Mouse (Mus musculus) frontal cortex, adult (tissue): ENCODE results near the gene Hbp1.

ENCODE experiments used
- ATAC-seq: cut with Nextera tagmentation; 2 replicates; pipeline ENCODE4 v1.9.2; 2017; ENCODE audit warnings: mild to moderate bottlenecking, moderate library complexity, mixed read lengths; ENCODE audit not compliant: low TSS enrichment

Gene Hbp1

GRCm38 (mm10) chr12:31950659-31951031 is 310 bp upstream of the Hbp1 start:
- no peak for ATAC-seq

GRCm38 (mm10) chr12:31949193-31949741 is 1.1 kb downstream of the Hbp1 start:
- ATAC-seq, result peak; percentile 62

- no peak for ATAC-seq
These were observed 2.0 kb downstream of the Hbp1 start for GRCm38 (mm10) chr12:31948101-31949000.

GRCm38 (mm10) chr12:31947476-31947875 is 2.9 kb downstream of the Hbp1 start:
- no peak for ATAC-seq

- ATAC-seq, result no peak
These were observed 5.9 kb downstream of the Hbp1 start for GRCm38 (mm10) chr12:31944405-31944804.

DNA sequence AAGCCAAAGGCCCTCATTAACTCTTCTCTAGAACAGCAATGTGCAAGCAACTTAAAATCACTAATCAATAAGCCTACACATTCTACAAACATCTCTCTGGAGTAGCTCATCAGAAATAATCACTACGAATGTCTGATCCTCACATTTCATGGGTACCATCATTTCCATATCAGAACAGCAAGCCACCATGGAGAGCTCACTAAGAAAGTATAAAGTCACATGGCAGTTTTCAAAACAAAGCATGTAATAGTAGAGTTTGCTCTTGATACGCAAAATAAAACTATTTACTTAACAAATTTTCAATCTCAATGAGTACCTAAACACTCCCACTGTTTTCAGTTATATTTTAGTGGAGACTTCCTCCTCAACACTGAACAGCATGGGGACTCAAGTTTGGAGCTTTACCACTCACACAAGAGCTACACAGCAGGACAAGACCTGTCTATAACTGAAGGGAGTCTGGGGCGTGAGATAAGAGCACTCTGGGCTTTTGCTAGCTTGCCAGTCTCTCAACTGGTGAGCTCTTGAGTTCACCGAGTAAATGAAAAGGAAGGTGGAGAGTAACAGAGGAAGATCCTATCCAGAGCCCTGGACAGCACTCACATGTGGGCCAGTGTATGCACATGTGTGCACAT is 7.2 kb downstream of the Hbp1 start:
- ATAC-seq, result no peak

DNA sequence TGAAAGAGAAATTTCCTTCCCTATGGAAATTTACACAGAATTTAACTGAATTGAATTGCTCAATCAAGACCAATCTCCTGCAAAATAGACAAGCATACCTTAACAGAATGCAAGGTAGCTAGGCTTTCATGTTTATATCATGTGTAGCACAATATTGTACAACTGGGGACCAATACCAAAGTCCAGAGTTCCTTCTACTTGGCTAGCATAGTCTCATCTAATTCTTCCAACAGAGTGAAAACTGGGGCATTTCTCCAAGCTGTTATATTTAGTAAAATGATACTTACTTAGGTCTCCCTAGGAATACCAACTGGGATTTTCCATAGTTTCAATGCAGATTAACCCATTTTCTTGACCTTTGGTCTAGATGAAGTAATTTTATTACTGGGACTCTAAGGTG is 11.3 kb downstream of the Hbp1 start:
- ATAC-seq, result no peak

- ATAC-seq, result no peak
These were observed 11.8 kb downstream of the Hbp1 start for GRCm38 (mm10) chr12:31938391-31938997.

DNA sequence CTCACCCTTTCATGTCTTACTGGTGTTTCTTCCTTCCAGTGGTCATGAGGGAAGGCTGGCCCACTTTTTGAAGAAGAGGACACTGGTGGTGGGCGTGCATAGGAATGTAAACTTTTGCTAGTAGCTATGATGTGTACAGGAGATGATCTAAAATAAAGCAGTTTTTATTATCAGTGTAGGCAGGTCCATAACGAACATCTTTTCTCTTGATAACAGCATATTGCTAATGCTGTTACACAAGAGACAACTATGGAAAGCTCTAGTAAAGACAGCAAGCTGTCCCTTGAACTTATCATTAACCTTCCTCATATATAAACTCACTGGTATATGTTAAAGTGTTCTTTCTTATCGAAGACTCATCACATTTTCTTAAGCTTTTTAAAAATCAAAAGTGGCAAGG is 12.7 kb downstream of the Hbp1 start:
- ATAC-seq, result no peak

GRCm38 (mm10) chr12:31936657-31937300 is 13.6 kb downstream of the Hbp1 start:
- ATAC-seq, result no peak

- ATAC-seq, result 0 out of 2 replicates have a peak, but pooled peaks have one; percentile 45
These were observed 18.5 kb downstream of the Hbp1 start for GRCm38 (mm10) chr12:31931818-31932217.

GRCm38 (mm10) chr12:31928498-31928897 is 21.8 kb downstream of the Hbp1 start:
- no peak for ATAC-seq

- peak; percentile 81 for ATAC-seq
These were observed 23.7 kb downstream of the Hbp1 start for GRCm38 (mm10) chr12:31926661-31927061.

GRCm38 (mm10) chr12:31925343-31925742 is 25.0 kb downstream of the Hbp1 start:
- no peak for ATAC-seq

DNA sequence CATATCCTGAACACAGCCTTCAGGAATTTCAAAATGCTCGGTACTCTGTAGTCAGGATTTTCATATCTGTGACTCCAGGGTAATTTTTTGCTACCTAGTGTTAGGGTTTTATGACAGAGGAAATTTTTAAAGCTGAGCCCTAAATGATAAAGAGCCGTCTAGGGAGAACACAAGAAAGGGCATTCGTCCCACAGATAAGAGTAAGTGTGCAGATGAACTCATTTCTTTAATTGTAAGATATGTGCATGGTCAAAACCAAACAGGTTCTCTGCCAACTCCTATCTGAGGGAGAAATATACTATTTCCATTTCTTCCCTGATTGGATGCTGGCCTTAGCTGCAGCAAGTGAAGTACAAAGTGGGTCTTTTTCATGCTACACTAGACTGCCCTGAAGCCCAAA is 26.2 kb downstream of the Hbp1 start:
- ATAC-seq, result no peak

DNA sequence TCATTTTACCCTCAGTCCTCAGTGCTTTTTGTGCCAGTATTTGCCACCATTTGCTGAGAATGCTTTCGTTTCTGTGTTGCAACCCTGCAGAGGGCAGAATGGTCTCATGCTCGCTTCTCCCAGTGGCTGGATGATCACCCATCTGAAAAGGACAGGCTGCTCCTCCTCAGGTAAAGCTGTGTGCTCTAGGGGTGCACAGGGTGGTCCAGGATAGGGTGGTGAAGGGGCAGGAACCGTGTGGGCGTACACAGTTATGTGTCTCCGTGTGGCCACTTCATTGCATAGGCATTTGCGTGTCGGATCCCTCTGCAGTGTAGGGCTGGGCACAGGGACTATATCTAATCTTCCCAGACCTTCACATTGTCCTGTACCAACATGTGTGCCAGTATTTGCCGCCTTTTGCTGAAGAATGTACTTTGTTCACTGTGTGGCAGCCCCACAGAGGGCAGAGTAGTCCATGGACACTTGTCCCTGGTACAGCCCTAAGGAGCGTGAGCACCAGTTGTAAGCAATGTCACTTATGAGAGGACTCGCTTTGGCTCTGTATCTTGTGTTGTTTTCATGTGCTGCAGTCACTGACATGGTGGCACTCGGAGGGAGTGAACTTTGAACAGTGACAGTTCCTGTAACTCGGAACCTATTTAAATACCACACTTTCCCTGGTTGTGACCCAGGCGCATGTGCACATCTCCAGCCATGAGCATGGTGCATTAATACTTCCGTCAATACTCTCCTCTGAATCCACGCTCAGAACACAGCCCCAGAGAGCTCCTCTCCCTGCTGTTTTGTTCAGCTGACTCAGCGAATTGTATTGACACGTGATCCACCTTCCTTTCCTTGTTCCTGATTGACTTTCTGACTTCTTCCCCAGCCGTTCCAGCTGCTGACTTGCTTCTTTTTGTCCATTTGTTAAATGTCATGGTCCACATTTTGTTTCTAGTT is 29.6 kb downstream of the Hbp1 start:
- no peak for ATAC-seq

DNA sequence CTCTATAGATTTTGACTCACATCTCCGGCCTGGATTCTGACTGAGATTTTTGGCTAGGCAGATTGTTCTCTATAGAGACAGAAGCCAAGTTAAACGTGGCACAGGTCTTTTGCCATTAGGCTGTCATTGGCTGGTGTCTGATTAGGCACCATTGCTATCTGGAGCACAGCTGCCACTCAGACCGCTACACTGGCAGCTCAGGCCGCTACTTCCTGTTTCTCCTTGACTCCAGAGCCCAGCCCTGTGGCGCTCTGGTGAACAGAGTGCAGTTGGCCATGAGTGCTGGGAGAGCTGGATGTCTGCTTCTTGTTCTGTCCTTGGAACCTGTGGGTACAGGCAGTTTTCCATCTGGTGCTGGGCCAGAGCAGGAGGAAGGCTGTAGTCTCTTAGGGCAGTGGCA is 33.1 kb downstream of the Hbp1 start:
- ATAC-seq, result no peak

DNA sequence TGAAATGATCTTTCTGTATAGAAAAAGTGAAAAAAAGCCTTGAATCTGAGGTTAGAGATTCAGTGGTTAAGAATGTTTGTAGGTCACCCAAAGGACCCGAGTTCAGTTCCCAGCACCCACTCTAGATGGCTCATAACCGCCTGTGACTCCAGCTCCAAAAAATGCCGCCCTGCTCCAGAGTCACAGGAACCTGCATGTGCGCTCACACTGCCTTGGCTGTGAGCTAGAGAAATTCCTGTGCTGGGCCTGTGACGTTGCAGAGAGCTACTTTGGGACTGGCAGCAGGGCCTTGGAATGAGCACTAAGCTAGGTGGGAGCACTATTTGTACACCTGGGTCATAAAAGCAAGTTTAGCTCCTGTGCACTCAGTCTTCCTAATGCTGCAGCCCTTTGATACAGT is 33.6 kb downstream of the Hbp1 start:
- ATAC-seq, result no peak

GRCm38 (mm10) chr12:31913614-31914013 is 36.7 kb downstream of the Hbp1 start:
- ATAC-seq, result peak; percentile 85

- no peak for ATAC-seq
These were observed 37.3 kb downstream of the Hbp1 start for GRCm38 (mm10) chr12:31912966-31913551.
